Mouse (Mus musculus) limb, embryonic 14.5 days (tissue): ENCODE results near the gene Nsmce4a. TPM values are rescaled to one million over a fixed set of nuclear protein-coding genes. Genes with fewer than 3 reads are reported as not detected.

Source experiments
- ATAC-seq: fragments of 200-750 bp; cut with Nextera tagmentation; 2 replicates; pipeline ENCODE4 v1.8.0; 2017; ENCODE audit warnings: low read depth, moderate number of reproducible peaks, moderate TSS enrichment; ENCODE audit not compliant: low FRiP score
- DNase-seq: peaks from one replicate; pipeline ENCODE4 v3.0.0-alpha.2; 2015; ENCODE audit warnings: low spot score
- H3K27ac ChIP-seq: fragments of 300-500 bp; sonication (generic); replicated peaks from 2 replicates; pipeline ENCODE4 v1.5.1; 2014; ENCODE audit warnings: low read depth, mild to moderate bottlenecking, low read length, moderate library complexity, mixed read lengths
- H3K27me3 ChIP-seq: fragments of 300-500 bp; sonication (generic); 2 replicates; pipeline ENCODE4 v1.6.1; 2014; ENCODE audit warnings: low read length, mixed read lengths; ENCODE audit not compliant: control insufficient read depth, insufficient read depth
- H3K36me3 ChIP-seq: fragments of 300-500 bp; sonication (generic); 2 replicates; pipeline ENCODE4 v1.6.1; 2014; ENCODE audit warnings: mild to moderate bottlenecking, low read length, moderate library complexity, mixed read lengths; ENCODE audit not compliant: control insufficient read depth, insufficient read depth
- H3K4me1 ChIP-seq: fragments of 300-500 bp; sonication (generic); 2 replicates; pipeline ENCODE4 v1.6.1; 2014; ENCODE audit warnings: antibody characterized with exemption, low read length, mixed read lengths; ENCODE audit not compliant: control insufficient read depth, insufficient read depth
- H3K4me2 ChIP-seq: fragments of 300-500 bp; sonication (generic); replicated peaks from 2 replicates; pipeline ENCODE4 v1.6.1; 2014; ENCODE audit warnings: low read depth, mild to moderate bottlenecking, low read length, moderate library complexity; ENCODE audit not compliant: severe bottlenecking
- H3K4me3 ChIP-seq: fragments of 300-500 bp; sonication (generic); replicated peaks from 2 replicates; pipeline ENCODE4 v1.5.1; 2014; ENCODE audit warnings: low read length
- H3K9ac ChIP-seq: fragments of 300-500 bp; sonication (generic); 2 replicates; pipeline ENCODE4 v1.6.1; 2014; ENCODE audit warnings: mild to moderate bottlenecking, low read depth, low read length, moderate library complexity; ENCODE audit not compliant: severe bottlenecking
- H3K9me3 ChIP-seq: fragments of 300-500 bp; sonication (generic); 2 replicates; pipeline ENCODE4 v1.6.1; 2016; ENCODE audit warnings: low read length; ENCODE audit not compliant: control insufficient read depth
- POLR2A ChIP-seq: fragments of 200-500 bp; IDR thresholded peaks from 2 replicates; pipeline ENCODE4 v1.8.0; 2012; ENCODE audit warnings: inconsistent platforms, mild to moderate bottlenecking, moderate library complexity, borderline replicate concordance; ENCODE audit not compliant: insufficient read depth, insufficient read length; ENCODE audit errors: extremely low read depth
- WGBS: fragments of 180-500 bp; shearing (Covaris S2); extraction: QIAGEN DNeasy Blood & Tissue Kit; methylation state at CpG from one replicate; pipeline ENCODE4 v1.1.7; 2014; 5-methylcytosine and 5-hydroxymethylcytosine counted together
- polyA plus RNA-seq, 2 experiments: library from polyadenylated mRNA; depleted of rRNA in 1 of 2; stranded (reverse) in 1 of 2; unstranded in 1 of 2; fragments of >200 nt; fragmentation: Nextera tagmentation in 1 of 2; extraction: Ambion mirVana in 1 of 2; gene quantifications; 2 replicates each; pipeline versions ENCODE4 v1.2.1 to v1.2.3; 2012 to 2014

Nsmce4a gene
- polyA plus RNA-seq, 2 experiments: 88.8 to 164 TPM

- Histone ChIP-seq H3K4me3 (no peak overlapping the region), H3K9me3 (no peaks in the 10 kb centered on the region), H3K4me2 (no peak overlapping the region), H3K27me3 (no peaks in the 10 kb centered on the region), H3K9ac (no peak overlapping the region), H3K36me3 (peaks cover 55% of the 10 kb centered on the region), H3K27ac (no peak overlapping the region), H3K4me1 (0 out of 2 replicates have a peak, but pooled peaks cover 3% of the 10 kb centered on the region)
- no peak for DNase-seq
- TF ChIP-seq POLR2A: no peak
- 99% methylated on average over 5 of the region's 5 CpGs for WGBS
- ATAC-seq: no peak
Measured at GRCm38 (mm10) chr7:130503006-130503405, 69.9 kb downstream of the Nsmce4a start.

- H3K4me2 ChIP-seq: no peak overlapping the region
- ATAC-seq (no peak), DNase-seq (no peak)
- H3K9ac ChIP-seq: no peak overlapping the region
- 42% methylated on average over 1 of the region's 1 CpGs for WGBS
- H3K27ac ChIP-seq: no peak overlapping the region
- peaks cover 45% of the 10 kb centered on the region for H3K36me3 ChIP-seq
- no peaks in the 10 kb centered on the region for H3K27me3 ChIP-seq
- no peaks in the 10 kb centered on the region for H3K9me3 ChIP-seq
- 0 out of 2 replicates have a peak, but pooled peaks cover 6% of the 10 kb centered on the region for H3K4me1 ChIP-seq
- H3K4me3 ChIP-seq: no peak overlapping the region
- TF ChIP-seq POLR2A: no peak
Measured at GRCm38 (mm10) chr7:130501499-130501898, 71.4 kb downstream of the Nsmce4a start.

- 0 out of 2 replicates have a peak, but pooled peaks cover 5% of the 10 kb centered on the region for H3K4me1 ChIP-seq
- H3K27me3 ChIP-seq: no peaks in the 10 kb centered on the region
- DNase-seq (no peak), ATAC-seq (no peak)
- H3K4me2 ChIP-seq: no peak overlapping the region
- no peak for TF ChIP-seq POLR2A
- 81% methylated on average over 3 of the region's 3 CpGs for WGBS
- no peak overlapping the region for H3K4me3 ChIP-seq
- no peak overlapping the region for H3K9ac ChIP-seq
- H3K36me3 ChIP-seq: 0 out of 2 replicates have a peak, but pooled peaks cover 2% of the 10 kb centered on the region
- no peaks in the 10 kb centered on the region for H3K9me3 ChIP-seq
- H3K27ac ChIP-seq: no peak overlapping the region
Measured at GRCm38 (mm10) chr7:130493346-130493745, 79.6 kb downstream of the Nsmce4a start.

DNA sequence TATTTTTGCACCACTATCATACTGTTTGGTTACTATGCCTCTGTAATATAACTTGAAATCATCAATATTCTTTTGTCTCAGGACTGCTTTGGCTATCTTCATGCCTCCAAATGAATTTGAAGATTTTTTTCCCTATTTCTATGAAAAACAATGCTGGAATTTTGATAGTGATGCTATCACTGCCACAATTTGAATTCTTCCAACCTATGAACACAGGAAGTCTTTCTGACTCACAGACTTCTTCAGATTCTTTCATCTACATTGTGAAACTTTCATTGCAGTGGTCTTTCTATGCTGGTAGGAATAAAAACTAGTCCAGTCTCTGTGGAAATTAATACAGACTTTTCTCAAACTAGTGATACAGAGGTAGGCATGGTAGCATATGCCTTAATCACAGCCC is 80.9 kb downstream of the Nsmce4a start:
- no peak overlapping the region for H3K9ac ChIP-seq
- H3K27ac ChIP-seq: no peak overlapping the region
- no peak for TF ChIP-seq POLR2A
- peaks cover 3% of the 10 kb centered on the region; the same call in 1 of the 2 replicates for H3K36me3 ChIP-seq
- no peaks in the 10 kb centered on the region for H3K9me3 ChIP-seq
- ATAC-seq: no peak
- H3K4me2 ChIP-seq: no peak overlapping the region
- H3K4me3 ChIP-seq: no peak overlapping the region
- no peak for DNase-seq
- no peaks in the 10 kb centered on the region for H3K4me1 ChIP-seq
- no peaks in the 10 kb centered on the region for H3K27me3 ChIP-seq

Other genes with a start within 250 kb of the Nsmce4a start
- gene Ate1, start 52.7 kb downstream of the Nsmce4a start, polyA plus RNA-seq (2012; rRNA removed): 12.8 and 12.9 TPM in 2 replicates
- gene Ate1, start 52.7 kb downstream of the Nsmce4a start, polyA plus RNA-seq (2014; fragmentation: Nextera tagmentation; extraction: Ambion mirVana): 47.8 and 50.3 TPM in 2 replicates
- 47.3 and 49.1 TPM in 2 replicates for gene Tacc2, start 4.3 kb upstream of the Nsmce4a start, polyA plus RNA-seq (2012; rRNA removed)
- gene Tacc2, start 4.3 kb upstream of the Nsmce4a start, polyA plus RNA-seq (2014; fragmentation: Nextera tagmentation; extraction: Ambion mirVana): 38.2 and 39.8 TPM in 2 replicates
- gene Btbd16, start 201.0 kb upstream of the Nsmce4a start, polyA plus RNA-seq (2012; rRNA removed): 0.05 TPM in 1 of 2 replicates, not detected in the other
- gene Btbd16, start 201.0 kb upstream of the Nsmce4a start, polyA plus RNA-seq (2014; fragmentation: Nextera tagmentation; extraction: Ambion mirVana): not detected in 2 replicates